Mouse (Mus musculus) ES-E14 (cell line): Measurements from ENCODE around the gene Tedc2.

Source experiments
- CHD2 ChIP-seq: IDR thresholded peaks from 2 replicates; pipeline ENCODE4 v1.6.1; 2014; ENCODE audit warnings: mild to moderate bottlenecking, low read depth, low read length, inconsistent platforms
- HCFC1 ChIP-seq: IDR thresholded peaks from 2 replicates; pipeline ENCODE4 v1.6.1; 2012; ENCODE audit warnings: low read length, inconsistent platforms, borderline replicate concordance; ENCODE audit not compliant: insufficient read depth
- MAFK ChIP-seq: IDR thresholded peaks from 2 replicates; pipeline ENCODE4 v1.6.1; 2014; ENCODE audit warnings: mild to moderate bottlenecking, low read depth, low read length, inconsistent platforms; ENCODE audit not compliant: insufficient read depth
- ZC3H11A ChIP-seq: IDR thresholded peaks from 2 replicates; pipeline ENCODE4 v1.6.1; 2012; ENCODE audit warnings: low read depth, mild to moderate bottlenecking, inconsistent platforms, low read length, borderline replicate concordance
- ZNF384 ChIP-seq: IDR thresholded peaks from 2 replicates; pipeline ENCODE4 v1.6.1; 2012; ENCODE audit warnings: low read depth, low read length, inconsistent platforms

DNA sequence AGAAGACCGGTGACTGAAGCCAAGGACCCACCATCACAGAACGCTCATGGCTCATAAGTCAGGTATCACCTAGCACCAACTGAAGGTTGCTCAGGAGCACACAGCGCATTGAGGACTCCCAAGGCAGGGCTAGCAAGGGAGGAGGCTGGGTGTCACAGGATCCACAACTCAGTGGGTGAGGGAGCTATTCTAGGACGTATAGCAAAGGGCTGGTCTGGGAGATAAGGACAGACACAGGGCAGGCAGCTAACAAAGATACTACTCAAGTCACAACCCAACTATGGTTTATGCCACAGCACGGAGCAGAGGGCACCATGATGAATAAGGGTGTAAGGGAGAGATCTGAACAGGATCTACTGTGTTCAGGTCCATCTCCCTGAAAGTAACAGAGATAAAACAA, 5.2 kb upstream of the Tedc2 start:
- no peak for TF ChIP-seq ZC3H11A
- TF ChIP-seq ZNF384, result no peak
- no peak for TF ChIP-seq CHD2
- TF ChIP-seq MAFK, result no peak
- no peak for TF ChIP-seq HCFC1
